Mouse (Mus musculus) brain, embryonic 14.5 days (tissue): ENCODE results near the gene Gm10295.

Experiments
- CTCF ChIP-seq: fragments of 200-500 bp; IDR thresholded peaks from 2 replicates; pipeline ENCODE4 v1.5.1; 2012; ENCODE audit warnings: inconsistent platforms, mild to moderate bottlenecking, moderate library complexity, borderline replicate concordance; ENCODE audit not compliant: insufficient read depth, insufficient read length; ENCODE audit errors: extremely low read depth
- POLR2A ChIP-seq: fragments of 200-500 bp; IDR thresholded peaks from 2 replicates; pipeline ENCODE4 v1.6.1; 2012; ENCODE audit warnings: mild to moderate bottlenecking, inconsistent platforms, borderline replicate concordance; ENCODE audit not compliant: poor library complexity, insufficient read depth, insufficient read length, severe bottlenecking; ENCODE audit errors: extremely low read depth

DNA sequence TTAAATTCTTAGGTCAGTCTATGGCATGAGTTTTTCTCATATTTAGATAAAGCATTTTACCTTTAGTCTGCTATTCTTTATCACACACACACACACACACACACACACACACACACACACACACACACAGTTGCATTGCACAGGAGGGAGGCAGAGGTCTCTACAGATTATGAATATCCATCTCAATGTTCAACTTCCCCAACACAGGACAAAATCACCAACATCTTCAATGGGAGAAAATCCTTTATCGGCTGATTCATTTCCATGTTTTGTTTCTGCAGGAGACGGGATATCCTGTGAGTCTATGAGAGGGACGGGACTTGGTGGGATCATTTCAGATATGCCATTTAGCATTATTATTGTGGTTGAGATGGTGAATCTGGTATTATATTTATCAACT lies 18.8 kb upstream of the Gm10295 start:
- TF ChIP-seq POLR2A (no peak), CTCF (no peak)
